ENCODE assay signal across 7 mouse cellular contexts in genomic region chr9:64609546-64609945, GRCm38 (mm10).
DNase-seq lines count a peak whose midpoint lies in the region; ATAC-seq and TF ChIP-seq lines count a peak whose summit lies in the region.

No protein-coding gene starts in this region.

- TF ChIP-seq CTCF in kidney, adult 2 months (conservative IDR thresholded peaks at IDR 0.05; ENCODE audit: insufficient read depth, insufficient read length, low read depth, low read length), result no peak

- H3K4me2 ChIP-seq in midbrain, embryonic 15.5 days, result no peak overlapping the region
- no peak overlapping the region for H3K4me2 ChIP-seq in hindbrain, embryonic 14.5 days (replicated peaks)
- H3K4me2 ChIP-seq in liver, embryonic 12.5 days, result no peak overlapping the region

- H3K27ac ChIP-seq in midbrain, embryonic 10.5 days (replicated peaks), result peak overlapping the region; percentile 57
- no peak overlapping the region for H3K27ac ChIP-seq in midbrain, embryonic 15.5 days
- 0 out of 2 replicates have a peak overlapping the region, but pooled peaks have one; percentile 51 for H3K27ac ChIP-seq in hindbrain, embryonic 14.5 days
- no peak overlapping the region for H3K27ac ChIP-seq in liver, embryonic 12.5 days
- H3K27ac ChIP-seq in kidney, adult 2 months (ENCODE audit: insufficient read depth, low read depth, low read length), result no peak overlapping the region

- H3K4me1 ChIP-seq in midbrain, embryonic 10.5 days, result peaks cover 61% of the 10 kb centered on the region
- peaks cover 64% of the 10 kb centered on the region for H3K4me1 ChIP-seq in midbrain, embryonic 15.5 days
- peaks cover 60% of the 10 kb centered on the region for H3K4me1 ChIP-seq in hindbrain, embryonic 14.5 days (replicated peaks; ENCODE audit: control insufficient read depth, insufficient read depth, low read length)
- H3K4me1 ChIP-seq in liver, embryonic 12.5 days, result no peaks in the 10 kb centered on the region
- H3K4me1 ChIP-seq in kidney, adult 2 months (ENCODE audit: control insufficient read depth, insufficient read depth, low read length), result no peaks in the 10 kb centered on the region

- TF ChIP-seq POLR2A in kidney, adult 2 months (IDR thresholded peaks at IDR 0.05; ENCODE audit: low read depth, low read length), result no peak

- 55% methylated on average over 3 of the region's 3 CpGs for WGBS in midbrain, embryonic 10.5 days
- WGBS in midbrain, embryonic 15.5 days, result 14% methylated on average over 3 of the region's 3 CpGs
- WGBS in hindbrain, embryonic 14.5 days, result 11% methylated on average over 3 of the region's 3 CpGs
- 53% methylated on average over 3 of the region's 3 CpGs for WGBS in liver, embryonic 12.5 days (ENCODE audit: insufficient replicate concordance)
- 41% methylated on average over 3 of the region's 3 CpGs for WGBS in kidney, adult 2 months

- no peak for ATAC-seq in midbrain, embryonic 15.5 days (replicated peaks)
- no peak for ATAC-seq in hindbrain, embryonic 14.5 days (ENCODE audit: low FRiP score)
- ATAC-seq in liver, embryonic 12.5 days, result no peak

- H3K9ac ChIP-seq in midbrain, embryonic 15.5 days, result no peak overlapping the region
- H3K9ac ChIP-seq in hindbrain, embryonic 14.5 days, result no peak overlapping the region
- H3K9ac ChIP-seq in liver, embryonic 12.5 days, result no peak overlapping the region

- H3K36me3 ChIP-seq in midbrain, embryonic 10.5 days, result no peaks in the 10 kb centered on the region
- H3K36me3 ChIP-seq in midbrain, embryonic 15.5 days (replicated peaks), result no peaks in the 10 kb centered on the region
- no peaks in the 10 kb centered on the region for H3K36me3 ChIP-seq in hindbrain, embryonic 14.5 days (replicated peaks; ENCODE audit: control insufficient read depth, insufficient read depth)
- H3K36me3 ChIP-seq in liver, embryonic 12.5 days, result no peaks in the 10 kb centered on the region
- no peaks in the 10 kb centered on the region for H3K36me3 ChIP-seq in kidney, adult 2 months (ENCODE audit: control insufficient read depth, insufficient read depth, low read length)

- peaks cover 51% of the 10 kb centered on the region for H3K27me3 ChIP-seq in midbrain, embryonic 10.5 days (ENCODE audit: low read depth, poor library complexity, severe bottlenecking)
- no peaks in the 10 kb centered on the region for H3K27me3 ChIP-seq in midbrain, embryonic 15.5 days (replicated peaks)
- H3K27me3 ChIP-seq in hindbrain, embryonic 14.5 days (ENCODE audit: control insufficient read depth, insufficient read depth, low read length), result no peaks in the 10 kb centered on the region
- peaks cover 33% of the 10 kb centered on the region for H3K27me3 ChIP-seq in liver, embryonic 12.5 days (replicated peaks)
- no peaks in the 10 kb centered on the region for H3K27me3 ChIP-seq in kidney, adult 2 months (replicated peaks; ENCODE audit: control insufficient read depth, insufficient read depth, low read length)

- H3K4me3 ChIP-seq in midbrain, embryonic 10.5 days, result no peak overlapping the region
- no peak overlapping the region for H3K4me3 ChIP-seq in midbrain, embryonic 15.5 days
- no peak overlapping the region for H3K4me3 ChIP-seq in hindbrain, embryonic 14.5 days (replicated peaks; ENCODE audit: low read length)
- H3K4me3 ChIP-seq in liver, embryonic 12.5 days, result no peak overlapping the region
- H3K4me3 ChIP-seq in kidney, adult 2 months (ENCODE audit: insufficient read depth, low read depth, low read length), result no peak overlapping the region

- H3K9me3 ChIP-seq in midbrain, embryonic 10.5 days (replicated peaks), result no peaks in the 10 kb centered on the region
- H3K9me3 ChIP-seq in midbrain, embryonic 15.5 days, result no peaks in the 10 kb centered on the region
- H3K9me3 ChIP-seq in hindbrain, embryonic 14.5 days (ENCODE audit: control insufficient read depth, low read length), result no peaks in the 10 kb centered on the region
- no peaks in the 10 kb centered on the region for H3K9me3 ChIP-seq in liver, embryonic 12.5 days (replicated peaks)

- DNase-seq in midbrain, embryonic 10.5 days (ENCODE audit: low spot score), result no peak
- peak; percentile 73 for DNase-seq in cerebellum, adult 9-11 months
- peak; percentile 48 for DNase-seq in hindbrain, embryonic 14.5 days (ENCODE audit: low spot score)
- peak; percentile 59 for DNase-seq in right cerebral cortex, postnatal 14 days
- no peak for DNase-seq in kidney, adult 2 months

Comparison
In these comparisons a context has a peak if more than half of its experiments do, and no peak if none do; other contexts are left out.
1. H3K27ac ChIP-seq: peak in midbrain, embryonic 10.5 days (single experiment) and hindbrain, embryonic 14.5 days (single experiment); none in midbrain, embryonic 15.5 days (single experiment), liver, embryonic 12.5 days (single experiment) and kidney, adult 2 months (single experiment).
2. DNase-seq: peak in cerebellum, adult 9-11 months (single experiment), hindbrain, embryonic 14.5 days (single experiment) and right cerebral cortex, postnatal 14 days (single experiment); none in midbrain, embryonic 10.5 days (single experiment) and kidney, adult 2 months (single experiment).